Mouse (Mus musculus): ENCODE measurements at regions not wholly inside any gene's neighbourhood (a gene's known extent, or its start where the extent isn't known, plus 50 kb on each side); places are given as distances from the start of the nearest gene placed in this dataset.
"Not testable (repeated sequence)": the region's sequence is repeated elsewhere in the genome, so short reads cannot be mapped to it uniquely, and the experiment has no call there.

DNA sequence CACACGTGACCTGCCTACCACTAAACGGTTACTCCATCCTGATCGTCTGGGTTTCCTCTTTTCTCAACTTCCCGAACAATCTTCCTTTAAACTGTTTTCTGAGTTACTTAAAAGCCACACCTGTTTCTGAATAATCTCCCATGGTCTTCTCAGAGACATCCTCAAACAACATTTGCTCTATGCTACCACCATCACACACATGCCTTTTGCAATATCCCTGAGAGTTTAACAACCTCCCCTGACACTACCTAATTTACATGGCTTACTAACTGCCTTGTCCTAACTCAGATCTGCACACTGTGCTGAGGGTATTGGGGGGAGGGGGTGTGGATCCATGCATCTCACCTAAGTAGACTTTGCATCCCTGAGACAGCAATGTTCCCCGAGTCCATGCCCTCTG, 178.6 kb downstream of the Gxylt1 start:
- no peak for DNase-seq (ENCODE audit: low spot score in 2 of 2)
- intact Hi-C loops (cut with DNase I): loop anchor here (1.0 kb wide), 1 partner anchor 14 kb away; no protein-coding TSS in a partner anchor

DNA sequence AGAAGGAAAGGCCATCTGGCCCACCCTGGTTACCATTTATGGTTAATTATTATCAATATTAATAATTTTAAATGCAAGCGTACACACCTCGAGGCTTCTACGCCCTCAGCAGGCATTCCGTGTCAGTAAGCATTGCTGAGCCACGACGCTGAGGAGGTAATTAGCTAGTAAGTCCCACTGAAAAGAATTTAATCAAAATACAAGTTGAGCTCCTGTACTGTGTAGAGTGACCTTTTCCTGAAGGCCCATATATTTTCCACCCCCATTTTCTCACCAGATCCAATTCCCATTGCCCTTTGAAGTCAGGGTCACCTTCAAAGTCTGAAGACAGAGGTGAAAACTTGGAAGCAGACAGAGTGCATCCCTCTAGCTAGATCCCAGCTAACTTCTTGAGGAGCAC, 179.8 kb downstream of the Gxylt1 start:
- DNase-seq (ENCODE audit: low spot score in 2 of 2): no peak
- intact Hi-C loops (cut with DNase I): no loop called here

DNA sequence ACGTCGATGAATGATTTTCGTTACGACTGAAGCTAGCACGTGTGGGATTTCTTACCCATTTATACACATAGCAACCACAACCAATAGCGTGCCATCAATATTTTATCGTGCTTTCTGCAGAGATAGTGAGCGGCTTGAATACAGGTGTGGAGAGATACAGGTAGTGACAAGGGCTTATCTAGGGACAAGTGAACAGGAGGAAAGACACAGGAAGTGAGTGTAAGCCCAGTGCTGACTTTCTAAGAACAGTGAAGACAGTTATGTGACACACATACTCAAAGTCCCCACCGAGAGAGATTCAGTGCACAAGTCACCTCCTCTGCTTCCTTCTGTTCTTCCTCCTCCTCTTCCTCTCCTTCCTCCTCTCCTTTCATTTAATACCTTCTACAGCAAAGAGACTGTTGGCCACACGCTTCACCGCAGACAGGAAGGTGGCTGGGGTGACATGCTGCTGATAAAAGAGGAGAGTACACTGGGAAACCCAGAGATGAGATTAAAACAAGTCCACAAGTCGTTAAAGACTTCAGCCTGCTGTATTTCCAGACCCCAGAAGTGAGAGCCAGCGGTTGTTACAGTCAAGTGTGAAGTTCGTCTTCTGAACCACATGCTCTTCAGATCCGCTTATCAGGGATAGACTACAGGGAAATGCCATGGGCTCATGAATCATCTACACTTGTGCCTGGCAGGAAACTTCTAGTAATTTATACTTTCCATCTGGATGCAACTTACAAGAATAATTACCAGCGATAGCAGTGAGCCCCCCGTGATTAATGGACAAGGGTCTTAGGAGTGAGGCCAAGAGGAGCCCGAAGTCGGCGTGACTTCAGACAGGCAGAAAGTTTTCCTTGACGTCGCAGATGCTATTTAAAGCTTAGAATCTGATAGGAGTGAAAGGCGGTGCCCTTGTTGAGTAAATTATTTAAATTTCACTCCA, 180.5 kb downstream of the Gxylt1 start:
- intact Hi-C loops (cut with DNase I): no loop called here

DNA sequence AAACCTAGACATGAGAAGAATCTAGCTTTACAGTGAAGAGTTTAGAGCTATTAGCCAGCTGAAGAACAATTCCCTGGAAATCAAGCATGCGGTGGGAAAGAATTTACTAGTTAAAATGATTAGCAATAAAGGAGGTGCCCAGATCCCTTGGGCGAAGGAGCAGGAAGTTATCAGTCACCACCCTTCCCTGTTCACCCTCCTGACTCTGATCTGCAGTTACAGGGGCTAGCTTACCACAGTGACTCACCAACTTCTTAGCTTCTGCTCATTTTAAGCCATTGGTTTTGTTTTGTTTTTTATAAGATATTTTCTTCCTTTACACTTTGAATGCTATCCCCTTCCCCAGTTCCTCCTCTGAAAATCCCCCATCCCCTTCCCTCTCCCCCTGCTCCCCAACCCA, 183.6 kb downstream of the Gxylt1 start:
- intact Hi-C loops (cut with DNase I): no loop called here
- no peak for DNase-seq (ENCODE audit: low spot score in 2 of 2)

More for the DNA sequence above, 180.5 kb downstream of the Gxylt1 start:
- no peak for DNase-seq (ENCODE audit: low spot score in 2 of 2)

DNA sequence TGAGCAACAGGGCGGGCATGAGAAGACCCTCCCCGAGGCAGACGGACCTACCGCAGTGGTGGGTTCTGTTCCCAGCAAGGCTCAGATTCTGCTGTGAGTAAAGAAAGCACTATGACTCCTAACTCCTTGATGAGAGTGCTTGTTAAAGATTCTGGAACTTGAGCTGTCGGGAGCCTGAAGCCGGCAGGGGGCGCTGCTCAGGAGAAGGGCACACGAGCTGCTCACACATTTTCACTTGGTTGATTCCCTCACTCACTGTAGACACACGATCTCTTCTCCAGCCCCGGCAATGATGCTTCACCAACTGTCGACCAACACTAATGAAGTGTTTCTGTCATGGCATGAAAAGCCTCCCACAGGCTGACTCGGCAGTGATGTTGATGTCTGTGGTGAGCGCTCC, 185.6 kb downstream of the Gxylt1 start:
- intact Hi-C loops (cut with DNase I): loop anchor here (5.0 kb wide), 1 partner anchor 128 kb away; no protein-coding TSS in a partner anchor
- peak; percentile 43 to 45 for DNase-seq (ENCODE audit: low spot score in 2 of 2)

DNA sequence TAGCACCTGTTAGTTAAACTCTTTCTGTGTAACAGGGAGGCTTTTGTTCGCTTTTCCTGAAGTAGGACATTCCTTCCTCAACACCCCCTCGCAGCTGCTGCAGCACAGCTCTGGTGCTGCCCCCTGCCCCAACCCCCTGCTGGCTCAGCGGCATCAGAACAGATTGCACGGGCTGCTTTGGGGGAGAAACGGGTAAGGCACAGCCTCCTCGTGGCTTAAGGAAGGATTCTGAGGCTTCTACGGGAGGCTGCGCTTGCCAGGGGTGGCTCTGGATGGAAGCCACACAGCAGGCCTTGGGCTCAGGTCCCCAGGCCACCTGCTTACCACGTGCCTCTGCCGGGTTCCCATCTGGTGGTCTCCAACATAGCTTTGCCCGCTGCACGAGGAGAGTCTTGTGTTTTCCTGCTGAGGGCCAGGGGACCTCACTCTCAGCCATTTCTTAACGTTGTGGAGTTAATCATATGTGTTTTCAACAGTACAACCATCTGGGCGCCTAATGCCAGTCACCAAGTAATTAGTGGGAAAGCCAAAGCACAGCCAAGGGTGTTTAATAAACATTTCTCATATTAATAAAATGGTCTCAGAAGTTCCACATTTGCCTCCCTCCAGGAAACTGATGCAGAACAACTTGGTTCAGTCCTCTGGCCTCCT, 189.9 kb downstream of the Gxylt1 start:
- intact Hi-C loops (cut with DNase I): loop anchor here (5.0 kb wide), 1 partner anchor 132 kb away; no protein-coding TSS in a partner anchor
- DNase-seq (ENCODE audit: low spot score in 2 of 2): peak; percentile 9 to 40

DNA sequence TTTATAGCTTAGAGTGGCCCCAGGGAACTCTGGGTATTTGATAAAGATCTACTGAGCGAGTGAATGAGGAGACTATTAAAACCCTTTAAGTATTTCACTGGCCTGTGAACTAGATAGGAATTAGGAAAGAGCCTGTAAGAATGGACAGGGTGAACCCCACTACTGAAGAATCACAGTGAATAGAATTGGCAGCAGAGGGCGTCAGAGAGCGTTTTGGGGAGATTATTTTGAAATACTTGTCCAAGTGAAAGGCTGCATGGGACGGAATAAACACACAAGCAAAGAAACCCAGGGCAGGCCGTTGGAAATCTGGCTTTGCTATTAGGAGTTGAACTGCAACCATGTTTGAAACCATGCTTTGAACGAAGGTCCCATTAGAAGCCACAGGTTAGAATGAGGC, 200.9 kb downstream of the Gxylt1 start:
- intact Hi-C loops (cut with DNase I): no loop called here
- no peak for DNase-seq (ENCODE audit: low spot score in 2 of 2)

DNA sequence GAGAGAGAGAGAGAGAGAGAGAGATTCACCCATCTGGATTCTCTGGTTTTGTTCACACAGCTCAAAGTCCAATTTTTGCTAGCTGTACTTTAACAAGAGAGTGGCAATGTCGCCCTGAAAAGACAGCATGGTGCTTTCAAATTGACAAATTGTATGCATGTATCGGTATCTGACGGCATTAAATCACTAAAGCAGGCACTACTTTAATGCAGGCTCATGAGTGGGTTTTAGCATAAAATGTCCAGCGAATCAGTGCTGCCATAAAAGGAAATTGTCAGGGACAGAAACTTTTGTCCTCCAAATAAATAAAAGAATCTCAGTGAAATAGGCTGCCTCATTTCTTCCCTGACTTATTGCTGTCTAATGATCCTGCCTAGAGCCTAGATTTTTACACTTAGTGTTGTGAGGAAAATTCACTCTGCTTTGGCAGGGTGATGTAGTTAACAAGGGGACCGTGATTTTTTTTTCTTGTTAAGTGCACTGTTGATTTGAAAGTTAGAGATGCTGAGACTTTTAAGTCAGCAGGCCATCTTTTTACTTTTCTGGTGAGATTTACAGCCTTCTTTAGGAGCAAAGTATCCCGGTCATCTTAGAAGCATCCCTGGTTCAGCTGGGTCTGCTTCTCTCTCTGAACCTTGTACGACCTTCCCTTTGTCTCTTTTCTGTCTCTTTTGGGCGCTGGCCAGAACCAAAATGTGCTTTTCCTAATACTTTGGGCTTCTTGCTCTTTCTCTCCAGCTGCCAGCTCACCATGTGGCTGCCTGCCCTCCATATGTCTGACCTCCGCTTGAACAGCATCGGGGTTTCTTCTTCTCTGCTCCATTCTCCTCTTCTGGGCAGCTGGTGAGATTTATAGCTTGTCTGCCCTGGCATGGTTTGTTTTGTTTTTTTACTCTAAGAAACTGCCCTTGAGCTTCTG, 212.5 kb downstream of the Gxylt1 start:
- no peak for DNase-seq (ENCODE audit: low spot score in 2 of 2)
- intact Hi-C loops (cut with DNase I): no loop called here

DNA sequence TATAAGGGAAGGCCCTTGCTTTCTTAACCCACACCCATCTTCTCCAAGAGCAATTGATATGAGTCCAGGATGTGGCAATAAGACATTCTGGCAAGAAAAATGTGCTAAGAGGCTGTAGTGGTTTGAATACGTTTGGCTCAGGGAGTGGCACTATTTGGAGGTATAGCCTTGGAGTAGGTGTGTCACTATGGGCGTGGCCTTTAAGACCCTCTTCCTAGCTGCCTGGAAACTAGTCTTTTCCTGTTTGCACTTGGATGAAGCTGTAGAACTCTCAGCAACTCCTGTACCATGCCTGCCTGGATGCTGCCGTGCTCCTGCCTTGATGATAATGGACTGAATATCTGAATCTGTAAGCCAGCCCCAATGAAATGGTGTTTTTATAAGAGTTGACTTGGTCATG, 221.5 kb downstream of the Gxylt1 start:
- no peak for DNase-seq (ENCODE audit: low spot score in 2 of 2)
- intact Hi-C loops (cut with DNase I): no loop called here

DNA sequence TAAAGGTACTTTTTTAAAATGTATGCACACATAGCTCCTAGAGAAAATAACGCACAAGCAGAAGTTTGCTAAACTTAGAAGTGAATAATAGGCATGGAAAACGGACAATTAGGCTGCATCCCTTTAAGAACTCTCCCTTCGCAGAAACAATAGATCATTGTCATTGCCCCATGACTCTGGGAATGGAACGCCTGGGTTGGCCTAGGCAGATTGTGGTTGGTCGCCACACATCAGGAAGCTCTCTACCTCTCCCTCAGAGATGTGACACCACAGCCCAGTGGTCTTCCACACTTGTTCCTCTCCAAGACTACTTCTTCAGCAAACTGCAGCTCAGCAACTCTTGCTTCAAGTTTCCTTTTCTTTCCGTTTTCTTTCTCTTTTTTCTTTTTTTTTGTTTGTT, 247.8 kb downstream of the Gxylt1 start:
- DNase-seq (ENCODE audit: low spot score in 2 of 2): no peak
- intact Hi-C loops (cut with DNase I): no loop called here

DNA sequence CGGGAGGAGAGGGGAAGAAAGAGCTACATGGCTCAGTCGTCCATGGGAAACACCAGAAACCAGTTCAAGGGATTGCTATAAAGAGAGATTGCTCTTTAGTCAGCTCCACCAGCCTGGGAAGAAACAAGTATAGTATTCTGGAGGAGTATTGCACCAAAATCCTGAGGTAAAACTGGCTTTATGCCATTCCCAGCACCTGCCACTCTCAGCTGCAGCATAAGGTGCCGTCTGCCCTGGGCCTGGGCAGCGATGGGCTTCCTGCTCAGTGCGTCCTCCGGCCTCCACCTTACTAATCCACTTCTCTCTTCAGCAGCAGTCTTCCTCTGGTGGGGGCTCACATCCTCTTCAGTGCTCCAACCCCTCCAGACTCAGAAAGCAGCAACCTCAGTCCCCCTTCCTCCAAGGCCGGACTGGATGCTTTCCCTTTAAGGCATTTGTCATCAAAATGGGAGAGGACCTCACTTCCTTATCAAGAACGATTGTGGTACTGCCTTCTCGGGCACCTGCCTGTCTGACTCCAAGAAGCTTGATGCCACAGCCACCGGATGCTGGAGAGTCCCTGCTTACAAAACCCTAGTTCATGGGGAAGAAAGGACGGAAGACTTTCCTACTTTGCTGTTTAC, 248.4 kb downstream of the Gxylt1 start:
- DNase-seq (ENCODE audit: low spot score in 2 of 2): no peak
- intact Hi-C loops (cut with DNase I): no loop called here

DNA sequence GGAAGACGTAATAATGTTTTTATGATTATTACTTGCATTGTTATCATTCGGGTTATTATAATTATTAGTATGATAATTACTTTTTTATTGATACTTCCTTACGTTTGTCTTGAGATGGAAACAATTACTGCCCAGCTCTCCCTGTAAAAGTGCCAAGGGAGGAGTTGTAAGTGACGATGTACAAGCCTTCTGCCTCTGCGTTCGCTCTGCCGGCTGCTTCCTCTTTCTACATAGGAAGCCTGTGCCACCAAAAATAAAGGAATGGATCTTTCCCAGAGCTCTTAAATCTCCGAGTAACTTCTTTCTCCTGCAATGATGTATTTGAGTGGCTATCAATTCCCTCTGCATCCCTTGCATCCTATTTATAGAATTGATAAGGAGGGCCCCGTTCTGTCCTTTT, 249.2 kb downstream of the Gxylt1 start:
- intact Hi-C loops (cut with DNase I): no loop called here
- DNase-seq (ENCODE audit: low spot score in 2 of 2): no peak

DNA sequence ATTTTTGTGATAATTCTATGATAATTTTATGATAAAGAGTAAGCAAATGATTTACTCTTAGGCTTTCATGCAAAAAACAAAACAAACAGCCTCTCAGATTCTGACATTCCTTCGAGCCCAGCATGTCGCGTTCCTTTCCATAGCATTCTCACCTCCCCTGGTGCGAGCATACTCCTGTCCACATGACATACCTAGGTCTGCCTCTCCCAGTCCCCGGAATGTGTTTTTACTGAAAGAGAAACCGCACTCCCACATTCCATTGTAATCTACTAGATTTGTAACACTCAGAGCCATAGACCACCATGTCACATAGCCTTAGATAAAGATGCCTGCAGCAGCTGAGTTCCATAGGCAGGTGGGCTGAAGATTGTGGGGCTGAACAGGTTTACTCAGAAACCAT, 250.8 kb downstream of the Gxylt1 start:
- intact Hi-C loops (cut with DNase I): no loop called here
- DNase-seq (ENCODE audit: low spot score in 2 of 2): no peak

DNA sequence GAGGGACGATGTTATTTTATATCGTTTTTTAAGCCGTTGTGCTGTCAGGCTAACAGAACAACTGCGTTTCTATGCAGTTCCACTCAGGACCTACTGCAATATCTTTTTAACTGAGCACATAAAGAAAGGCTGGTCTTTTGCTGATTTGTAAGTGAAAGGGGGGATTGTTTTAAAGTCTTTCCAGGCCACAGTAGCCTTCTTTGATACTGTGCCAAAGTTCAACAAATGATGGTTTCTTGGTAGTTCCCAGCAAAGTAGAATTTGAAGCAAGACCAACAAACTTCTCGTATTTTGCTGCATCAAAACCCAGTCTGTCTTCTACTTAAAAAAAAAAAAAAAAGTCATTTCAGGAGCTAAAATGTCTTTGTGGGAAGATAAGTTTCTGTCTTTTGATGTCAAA, 263.8 kb downstream of the Gxylt1 start:
- intact Hi-C loops (cut with DNase I): no loop called here
- DNase-seq (ENCODE audit: low spot score in 2 of 2): no peak

DNA sequence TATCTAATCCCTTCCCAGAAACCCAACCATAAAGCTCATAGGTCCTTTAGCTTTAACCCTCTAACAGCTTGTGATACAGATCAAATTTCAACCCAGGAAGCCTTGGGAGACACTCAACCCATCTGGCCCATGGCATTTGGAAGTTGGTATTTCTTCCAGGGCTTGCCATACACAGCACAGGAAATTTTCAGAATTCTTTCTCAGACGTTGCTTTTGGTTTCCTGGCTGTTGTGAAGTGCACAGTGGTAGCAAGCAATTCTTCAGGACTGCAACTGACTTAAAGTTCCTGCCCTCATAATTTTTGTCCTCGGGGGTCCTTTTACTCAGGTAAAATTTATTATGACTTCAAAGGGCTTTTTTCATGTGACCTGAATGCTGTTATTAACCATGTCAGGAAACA, 264.4 kb downstream of the Gxylt1 start:
- no peak for DNase-seq (ENCODE audit: low spot score in 2 of 2)
- intact Hi-C loops (cut with DNase I): no loop called here

DNA sequence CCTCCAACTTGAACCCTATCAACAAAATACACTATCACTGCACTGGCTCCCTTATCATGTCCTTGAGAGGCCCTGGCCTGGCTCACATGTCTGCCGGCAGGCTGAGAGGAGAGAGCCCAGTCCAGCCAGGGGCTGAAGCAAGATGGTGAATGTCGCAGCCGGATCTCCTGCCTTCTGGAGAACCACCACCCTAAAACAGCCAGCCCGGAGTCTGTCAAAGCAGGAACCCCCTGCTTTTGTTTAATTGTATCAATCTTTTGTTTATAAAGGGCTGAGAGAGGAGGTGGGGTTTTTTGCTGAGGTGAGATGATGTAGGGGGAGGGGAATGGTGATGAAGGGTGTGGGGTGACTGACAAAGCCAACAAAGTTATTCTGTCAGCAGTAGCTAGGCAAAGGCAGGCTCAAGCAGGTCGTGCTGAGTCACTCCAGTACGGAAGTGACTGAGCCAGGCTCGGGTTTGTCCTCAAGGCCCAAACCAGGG, 269.2 kb downstream of the Gxylt1 start:
- intact Hi-C loops (cut with DNase I): no loop called here
- no peak for DNase-seq (ENCODE audit: low spot score in 2 of 2)

DNA sequence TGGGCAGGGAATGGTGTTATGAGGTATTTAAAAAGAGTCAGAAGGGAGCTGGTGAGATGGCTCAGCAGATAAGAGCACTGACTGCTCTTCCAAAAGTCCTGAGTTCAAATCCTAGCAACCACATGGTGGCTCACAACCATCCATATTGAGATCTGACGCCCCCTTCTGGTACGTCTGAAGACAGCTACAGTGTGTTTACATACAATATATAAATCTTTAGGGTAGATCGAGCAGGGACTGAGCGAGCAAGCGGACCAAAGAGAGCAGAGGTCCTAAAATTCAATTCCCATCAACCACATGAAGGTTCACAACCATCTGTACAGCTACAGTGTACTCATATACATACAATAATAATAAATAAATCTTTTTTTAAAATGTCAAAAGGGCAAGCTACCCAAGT, 269.8 kb downstream of the Gxylt1 start:
- DNase-seq (ENCODE audit: low spot score in 2 of 2); intact Hi-C loops (cut with DNase I): not testable (repeated sequence)

DNA sequence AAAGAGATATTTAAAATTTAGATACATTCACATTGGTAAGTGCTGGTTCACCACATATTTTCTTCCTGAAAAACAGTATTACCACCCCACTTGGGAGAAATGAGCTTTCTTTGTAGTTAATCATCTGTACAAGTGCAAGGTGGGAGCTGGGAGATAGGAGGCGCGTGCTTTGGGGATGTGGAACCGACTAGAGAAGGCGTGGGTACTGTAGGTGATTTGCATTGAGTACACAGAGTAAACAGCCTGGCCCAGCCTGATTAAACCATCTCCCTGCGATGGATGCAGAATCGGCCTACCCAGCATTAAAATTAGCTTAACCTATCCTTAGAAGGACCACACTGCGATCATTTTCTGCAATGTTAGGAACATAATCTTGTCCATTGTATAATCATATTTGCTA, 270.4 kb downstream of the Gxylt1 start:
- intact Hi-C loops (cut with DNase I): no loop called here
- DNase-seq (ENCODE audit: low spot score in 2 of 2): no peak

DNA sequence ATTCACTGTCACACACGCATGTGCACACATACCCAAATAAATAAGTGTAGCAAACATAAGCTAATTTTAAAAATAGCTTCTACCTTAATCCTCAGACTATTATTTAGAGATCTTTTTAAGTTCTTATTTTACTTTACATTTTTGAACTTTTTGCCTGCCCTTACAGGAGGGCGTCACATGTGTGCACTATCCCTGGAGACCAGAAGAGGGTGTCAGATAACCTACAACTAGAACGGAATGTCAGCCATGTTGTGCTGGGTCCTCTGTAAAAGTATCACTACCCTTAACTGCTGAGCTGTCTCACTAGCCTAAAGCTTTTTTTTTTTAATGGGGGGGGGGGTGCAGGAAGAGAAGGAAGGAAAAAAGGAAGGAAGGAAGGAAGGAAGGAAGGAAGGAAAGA, 271.7 kb downstream of the Gxylt1 start:
- intact Hi-C loops (cut with DNase I): no loop called here

More for the DNA sequence above, 271.7 kb downstream of the Gxylt1 start:
- no peak for DNase-seq (ENCODE audit: low spot score in 2 of 2)

Data from left cerebral cortex, postnatal 36 days (tissue).